Mouse (Mus musculus): Measurements from ENCODE around the gene Zcchc2.

DNA sequence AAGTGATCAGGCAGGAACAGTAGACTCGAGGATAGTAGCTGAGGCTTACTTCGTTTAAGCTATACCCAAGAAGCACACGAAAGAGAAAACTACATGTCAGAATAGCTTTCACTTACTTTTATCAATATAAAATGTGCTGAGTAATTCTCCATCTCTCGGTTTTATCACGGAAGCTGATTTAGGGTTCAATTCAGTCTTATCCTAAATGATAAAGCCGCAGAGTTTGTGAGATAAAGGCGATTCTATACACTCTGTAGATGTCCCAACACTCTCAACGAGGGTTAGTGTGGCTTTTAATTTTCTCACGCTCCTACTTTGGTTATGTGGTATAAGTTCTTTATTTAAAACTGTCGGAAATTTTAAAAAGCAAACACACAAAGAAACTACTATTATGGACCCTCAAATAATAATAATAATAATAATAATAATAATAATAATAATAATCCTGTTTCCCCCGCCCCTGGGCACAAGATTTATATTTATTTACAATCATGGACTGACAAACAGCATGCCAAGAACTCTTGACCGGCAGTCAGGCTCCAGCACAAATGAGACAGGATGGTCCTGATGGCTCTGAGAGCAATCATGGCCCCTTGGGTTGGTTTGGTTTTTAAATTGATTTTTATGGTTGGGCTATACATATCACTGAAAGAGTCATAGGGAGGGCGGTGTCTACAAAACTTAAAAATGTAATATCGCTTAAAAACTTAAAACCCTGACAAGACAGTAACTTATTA is 1.1 kb upstream of the Zcchc2 start:
- TF ChIP-seq POLR2A (IDR thresholded peaks at IDR 0.05; ENCODE audit: borderline replicate concordance, control insufficient read depth, low read depth, low read length) (no peak), CTCF (IDR thresholded peaks at IDR 0.05; ENCODE audit: control insufficient read depth, insufficient read depth, low read length) (no peak)
